Mouse (Mus musculus) CD4-positive, CD25-positive, alpha-beta regulatory T cell, adult 4 months (primary cell): Measurements from ENCODE around the gene Arrdc5. TPM values are rescaled to one million over a fixed set of nuclear protein-coding genes. Genes with fewer than 3 reads are reported as not detected.

ENCODE experiments used
- ATAC-seq: one replicate; pipeline ENCODE4 v1.8.0; 2017
- polyA plus RNA-seq, 2 experiments: library from polyadenylated mRNA; unstranded; fragments of 100-300 nt; shearing (Covaris generic); gene quantifications; one replicate each; pipeline ENCODE4 v1.2.1; 2017

Gene Arrdc5
- polyA plus RNA-seq, 2 experiments from 2014 or later: not detected

- no peak for ATAC-seq
Observed at GRCm38 (mm10) chr17:56254695-56255094, 45.4 kb downstream of the Arrdc5 start.

- peak; percentile 33 for ATAC-seq
Observed at GRCm38 (mm10) chr17:56251136-56251829, 48.8 kb downstream of the Arrdc5 start.

DNA sequence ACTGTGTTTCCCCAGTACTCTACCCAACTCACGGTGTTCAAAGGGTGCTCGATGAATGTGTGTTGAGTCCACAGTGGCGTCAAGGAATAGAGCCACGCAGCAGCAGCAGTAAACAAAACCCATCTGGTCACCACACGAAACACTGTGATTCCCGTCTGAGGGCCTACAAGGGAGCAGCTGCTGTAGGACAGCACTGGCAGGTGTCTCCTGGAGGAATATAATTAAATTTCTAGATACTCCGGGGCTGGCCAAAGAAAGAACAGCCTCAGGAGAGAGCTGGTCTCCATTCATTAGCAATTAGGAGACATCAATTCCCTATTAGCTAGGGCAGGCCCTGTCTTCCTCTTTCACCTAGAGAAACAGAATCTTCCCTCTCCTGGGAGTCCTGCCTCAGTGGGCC lies 54.5 kb downstream of the Arrdc5 start:
- no peak for ATAC-seq

Other genes starting within 250 kb of the Arrdc5 start
- gene Ubxn6, start 225.3 kb downstream of the Arrdc5 start, polyA plus RNA-seq: 10 to 100 TPM; 35.0 to 41.5 TPM
- gene Hdgfl2, start 220.7 kb downstream of the Arrdc5 start, polyA plus RNA-seq: 10 to 100 TPM; 39.4 to 58.4 TPM
- not detected for gene Plin4, start 190.5 kb downstream of the Arrdc5 start, polyA plus RNA-seq
- gene Plin5, start 182.7 kb downstream of the Arrdc5 start, polyA plus RNA-seq: not detected
- gene Lrg1, start 178.3 kb downstream of the Arrdc5 start, polyA plus RNA-seq: not detected
- gene Sema6b, start 159.9 kb downstream of the Arrdc5 start, polyA plus RNA-seq: not detected
- gene Tnfaip8l1, start 137.8 kb downstream of the Arrdc5 start, polyA plus RNA-seq: 10 to 100 TPM; 30.3 to 43.4 TPM
- gene Mydgf, start 116.4 kb downstream of the Arrdc5 start, polyA plus RNA-seq: 10 to 100 TPM; 58.9 to 59.6 TPM
- 10 to 100 TPM; 17.8 to 21.0 TPM for gene Dpp9, start 81.4 kb downstream of the Arrdc5 start, polyA plus RNA-seq
- 1 to 10 TPM; 4.4 to 5.5 TPM for gene Fem1a, start 43.5 kb downstream of the Arrdc5 start, polyA plus RNA-seq
- gene Ticam1, start 23.5 kb downstream of the Arrdc5 start, polyA plus RNA-seq: 10 to 100 TPM in 1 of 2 experiments, 1 to 10 TPM in 1; 8.9 to 11.6 TPM
- gene Plin3, start 7.4 kb downstream of the Arrdc5 start, polyA plus RNA-seq: 10 to 100 TPM; 31.8 to 32.1 TPM
- gene Uhrf1, start 3.0 kb upstream of the Arrdc5 start, polyA plus RNA-seq: 10 to 100 TPM in 1 of 2 experiments, 1 to 10 TPM in 1; 8.5 to 28.4 TPM
- gene Kdm4b, start 25.8 kb upstream of the Arrdc5 start, polyA plus RNA-seq: 1 to 10 TPM; 5.3 to 7.0 TPM
- 1 to 10 TPM; 5.5 to 8.9 TPM for gene Ptprs, start 176.2 kb upstream of the Arrdc5 start, polyA plus RNA-seq
- not detected for gene Znrf4, start 212.1 kb upstream of the Arrdc5 start, polyA plus RNA-seq